Mouse (Mus musculus) kidney, postnatal 0 days (tissue): ENCODE results near the gene Spag6. TPM values are rescaled to one million over a fixed set of nuclear protein-coding genes. Genes with fewer than 3 reads are reported as not detected.

Experiments used
- ATAC-seq: fragments of 200-750 bp; cut with Nextera tagmentation; replicated peaks from 2 replicates; pipeline ENCODE4 v1.8.0; 2017; ENCODE audit warnings: low read depth, moderate number of reproducible peaks, moderate TSS enrichment, moderate library complexity; ENCODE audit not compliant: low FRiP score
- DNase-seq: peaks from one replicate; pipeline ENCODE4 v3.0.0-alpha.2; 2016; ENCODE audit warnings: low spot score
- H3K27ac ChIP-seq: fragments of 300-500 bp; sonication (generic); 2 replicates; pipeline ENCODE4 v1.5.1; 2014; ENCODE audit warnings: mild to moderate bottlenecking
- H3K27me3 ChIP-seq: fragments of 300-500 bp; sonication (generic); 2 replicates; pipeline ENCODE4 v1.6.1; 2014; ENCODE audit warnings: low read length, mixed read lengths; ENCODE audit not compliant: insufficient read depth
- H3K36me3 ChIP-seq: fragments of 300-500 bp; sonication (generic); 2 replicates; pipeline ENCODE4 v1.6.1; 2014; ENCODE audit warnings: low read length, mixed read lengths; ENCODE audit not compliant: insufficient read depth
- H3K4me1 ChIP-seq: fragments of 300-500 bp; sonication (generic); replicated peaks from 2 replicates; pipeline ENCODE4 v1.6.1; 2014; ENCODE audit warnings: antibody characterized with exemption, low read length, mixed read lengths; ENCODE audit not compliant: insufficient read depth
- H3K4me2 ChIP-seq: fragments of 300-500 bp; sonication (generic); 2 replicates; pipeline ENCODE4 v1.6.1; 2014; ENCODE audit warnings: mild to moderate bottlenecking, low read length, moderate library complexity, mixed read lengths
- H3K4me3 ChIP-seq: fragments of 300-500 bp; sonication (generic); replicated peaks from 2 replicates; pipeline ENCODE4 v1.5.1; 2014; ENCODE audit warnings: low read depth, low read length
- H3K9ac ChIP-seq: fragments of 300-500 bp; sonication (generic); 2 replicates; pipeline ENCODE4 v1.6.1; 2014; ENCODE audit warnings: low read depth, low read length
- H3K9me3 ChIP-seq: fragments of 300-500 bp; sonication (generic); replicated peaks from 2 replicates; pipeline ENCODE4 v1.6.1; 2016; ENCODE audit warnings: low read length, inconsistent platforms, mixed read lengths
- CTCF ChIP-seq: IDR thresholded peaks from 2 replicates; pipeline ENCODE4 v1.5.1; 2016; ENCODE audit warnings: antibody characterized with exemption, low read depth, mild to moderate bottlenecking, moderate library complexity
- WGBS: fragments of 180-500 bp; shearing (Covaris S2); extraction: QIAGEN DNeasy Blood & Tissue Kit; methylation state at CpG from one replicate; pipeline ENCODE4 v1.1.7; 2014; 5-methylcytosine and 5-hydroxymethylcytosine counted together
- polyA plus RNA-seq: library from polyadenylated mRNA; unstranded; fragments of >200 nt; fragmentation: Nextera tagmentation; extraction: Ambion mirVana; gene quantifications from 2 replicates; pipeline ENCODE4 v1.2.1, GENCODE M21; 2015

The Spag6 gene
- polyA plus RNA-seq, 1 experiment from 2014 or later: 0.18 TPM

DNA sequence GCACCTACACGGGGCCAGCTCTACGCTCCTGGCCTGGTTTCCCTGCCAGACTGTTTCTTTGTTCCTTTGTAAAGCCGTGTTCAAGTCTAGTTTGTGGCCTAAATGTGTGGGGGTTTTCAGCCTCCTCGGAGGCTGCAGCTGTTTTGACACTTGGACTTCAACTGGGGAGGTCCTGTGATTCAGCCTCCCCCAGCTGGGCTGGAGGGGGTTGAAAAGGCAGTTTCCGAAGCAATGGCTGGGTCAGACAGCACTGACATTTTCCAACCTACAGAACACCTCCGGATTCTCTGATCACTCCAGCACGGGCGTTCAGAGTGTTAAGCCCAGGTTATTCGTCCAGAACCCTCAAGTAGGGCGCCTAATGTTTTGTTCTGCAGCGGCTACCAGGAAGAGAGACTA, 21.1 kb upstream of the Spag6 start:
- no peak for ATAC-seq
- H3K27ac ChIP-seq: peak overlapping the region; percentile 99
- H3K36me3 ChIP-seq: no peaks in the 10 kb centered on the region
- WGBS: under 1% methylated on average over 11 of the region's 11 CpGs
- H3K27me3 ChIP-seq: no peaks in the 10 kb centered on the region
- H3K9ac ChIP-seq: peak overlapping the region; percentile 99
- H3K9me3 ChIP-seq: no peaks in the 10 kb centered on the region
- H3K4me3 ChIP-seq: peak overlapping the region; percentile 89
- peak overlapping the region; percentile 69 for H3K4me2 ChIP-seq
- no peak for TF ChIP-seq CTCF
- no peaks in the 10 kb centered on the region for H3K4me1 ChIP-seq
- DNase-seq: peak; percentile 62

DNA sequence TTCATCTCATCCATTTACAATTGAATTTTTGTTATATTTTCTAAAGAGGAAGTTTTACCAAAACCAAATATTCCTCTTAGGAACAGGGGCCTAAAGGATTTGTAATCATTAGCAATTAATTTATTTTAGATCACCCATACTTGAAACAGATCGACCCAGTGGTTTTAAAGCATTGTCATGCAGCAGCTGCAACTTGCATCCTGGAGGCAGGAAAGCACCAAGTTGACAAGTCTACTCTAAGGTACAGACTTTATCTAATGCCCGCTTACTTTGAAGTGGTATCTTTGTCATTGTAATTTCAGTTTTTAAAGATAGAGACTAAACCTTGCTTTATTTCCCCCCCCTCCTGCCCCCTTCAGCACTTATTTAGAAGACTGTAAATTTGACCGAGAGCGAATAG, 20.1 kb upstream of the Spag6 start:
- 52% methylated on average over 4 of the region's 4 CpGs for WGBS
- H3K9me3 ChIP-seq: no peaks in the 10 kb centered on the region
- TF ChIP-seq CTCF: no peak
- H3K27me3 ChIP-seq: no peaks in the 10 kb centered on the region
- H3K9ac ChIP-seq: no peak overlapping the region
- ATAC-seq (no peak), DNase-seq (no peak)
- H3K4me2 ChIP-seq: 0 out of 2 replicates have a peak overlapping the region, but pooled peaks have one; percentile 69
- H3K27ac ChIP-seq: no peak overlapping the region
- H3K36me3 ChIP-seq: no peaks in the 10 kb centered on the region
- H3K4me3 ChIP-seq: no peak overlapping the region
- no peaks in the 10 kb centered on the region for H3K4me1 ChIP-seq

DNA sequence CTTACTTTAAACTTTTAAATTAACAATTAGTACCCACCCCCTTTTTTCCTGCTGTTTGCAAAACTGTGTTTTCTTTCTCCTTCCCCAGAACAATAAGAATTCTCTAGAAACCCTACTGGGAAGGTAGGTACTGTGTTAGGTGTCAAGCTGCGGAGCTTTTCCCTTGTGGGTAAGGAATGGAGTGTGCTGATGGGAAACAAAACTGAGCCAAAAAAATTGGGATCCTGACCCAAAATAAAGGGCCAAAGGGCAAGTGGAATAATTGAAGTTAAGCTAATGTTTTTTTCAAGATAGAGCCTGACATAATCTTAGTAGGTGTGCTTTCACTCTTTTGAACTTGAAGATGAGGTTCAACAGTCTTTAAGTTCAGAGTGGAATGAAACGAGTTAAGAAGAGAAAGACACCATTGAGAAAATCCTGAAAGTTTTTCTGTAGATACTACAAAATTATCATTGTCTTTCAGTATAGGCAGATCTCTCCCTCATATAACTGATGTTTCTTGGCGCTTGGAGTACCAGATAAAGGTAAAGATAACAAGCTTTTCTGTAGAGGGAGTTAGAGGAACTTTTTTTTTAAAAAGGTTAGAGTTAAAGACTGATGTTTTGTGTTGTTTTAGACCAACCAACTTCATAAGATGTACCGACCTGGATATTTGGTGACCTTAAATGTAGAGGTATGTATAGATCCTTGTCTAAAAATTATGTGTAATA, 19.5 kb upstream of the Spag6 start:
- H3K27ac ChIP-seq: no peak overlapping the region
- H3K9ac ChIP-seq: no peak overlapping the region
- no peak for TF ChIP-seq CTCF
- H3K36me3 ChIP-seq: no peaks in the 10 kb centered on the region
- H3K27me3 ChIP-seq: no peaks in the 10 kb centered on the region
- H3K4me2 ChIP-seq: 0 out of 2 replicates have a peak overlapping the region, but pooled peaks have one; percentile 69
- no peak for ATAC-seq
- WGBS: 83% methylated on average over 4 of the region's 4 CpGs
- H3K9me3 ChIP-seq: no peaks in the 10 kb centered on the region
- no peaks in the 10 kb centered on the region for H3K4me1 ChIP-seq
- DNase-seq: no peak
- H3K4me3 ChIP-seq: no peak overlapping the region

DNA sequence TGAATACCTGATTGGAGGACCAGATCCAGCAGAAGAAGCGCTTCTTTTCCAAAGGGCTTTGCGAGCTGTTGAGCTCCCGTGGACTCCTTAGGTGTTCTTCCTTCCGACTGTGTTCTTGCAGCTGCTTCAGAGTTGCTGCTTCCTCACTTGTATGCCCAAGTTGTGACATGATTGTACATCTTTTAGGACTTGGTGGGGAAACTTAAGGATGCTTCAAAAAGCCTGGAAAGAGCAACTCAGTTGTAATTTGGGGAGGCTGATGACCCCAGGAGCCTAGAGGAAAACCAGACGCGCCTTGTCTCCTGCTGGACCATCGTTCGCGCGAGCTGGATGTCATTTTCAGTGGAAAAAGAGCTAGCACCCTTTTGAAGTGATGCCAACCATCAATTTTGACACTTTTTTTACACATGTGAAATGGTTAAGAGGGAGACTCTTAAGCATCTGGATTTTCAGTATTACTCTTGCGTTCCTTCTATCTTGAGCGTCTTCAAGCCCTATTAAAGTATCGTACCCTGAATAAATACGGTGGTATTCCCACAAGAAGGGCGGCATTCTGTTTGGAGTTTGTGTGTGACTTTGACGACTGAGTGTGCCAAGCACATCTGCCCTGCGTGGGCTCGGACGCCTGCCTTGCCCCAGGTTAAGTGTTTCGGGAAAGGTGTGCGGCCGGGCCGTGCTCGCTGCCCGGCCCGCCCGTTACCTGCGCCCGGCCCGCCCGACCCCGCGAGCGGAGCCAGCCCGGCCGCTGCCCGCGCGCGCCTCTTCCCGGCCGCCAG, 18.0 kb upstream of the Spag6 start:
- Histone ChIP-seq H3K9ac (peak overlapping the region; percentile 97), H3K4me2 (peak overlapping the region; percentile 90), H3K4me3 (peak overlapping the region; percentile 94), H3K36me3 (no peaks in the 10 kb centered on the region), H3K4me1 (0 out of 2 replicates have a peak, but pooled peaks cover 4% of the 10 kb centered on the region), H3K27ac (peak overlapping the region; percentile 96), H3K9me3 (no peaks in the 10 kb centered on the region), H3K27me3 (peaks cover 5% of the 10 kb centered on the region; the same call in 1 of the 2 replicates)
- TF ChIP-seq CTCF: no peak
- no peak for DNase-seq
- 17% methylated on average over 42 of the region's 42 CpGs for WGBS
- ATAC-seq: no peak

DNA sequence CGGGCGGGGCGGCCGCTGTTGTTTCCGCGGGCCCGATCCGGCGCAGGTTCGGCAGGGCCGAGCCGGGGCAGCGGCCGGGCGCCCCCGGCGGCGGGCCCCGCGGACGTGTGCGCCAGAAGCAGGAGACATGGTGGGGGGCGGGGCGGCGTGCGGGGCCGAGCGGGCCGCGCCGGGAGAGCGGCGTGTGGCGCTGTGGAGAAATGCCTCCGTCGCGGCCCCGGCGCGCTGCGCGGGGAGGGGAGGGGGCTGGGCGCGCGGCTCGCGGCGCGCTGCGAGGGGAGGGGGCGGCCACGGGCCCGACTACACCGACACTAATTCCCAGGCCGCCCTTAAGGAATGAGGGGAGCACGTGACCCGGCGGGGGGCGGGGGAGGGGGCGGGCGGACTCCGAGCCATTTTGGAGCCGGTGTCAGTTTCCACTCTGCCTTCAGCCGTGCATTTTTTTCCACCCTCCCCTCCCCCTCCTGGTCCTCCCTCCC, 17.3 kb upstream of the Spag6 start:
- 0% methylated on average over 14 of the region's 64 CpGs for WGBS

DNA sequence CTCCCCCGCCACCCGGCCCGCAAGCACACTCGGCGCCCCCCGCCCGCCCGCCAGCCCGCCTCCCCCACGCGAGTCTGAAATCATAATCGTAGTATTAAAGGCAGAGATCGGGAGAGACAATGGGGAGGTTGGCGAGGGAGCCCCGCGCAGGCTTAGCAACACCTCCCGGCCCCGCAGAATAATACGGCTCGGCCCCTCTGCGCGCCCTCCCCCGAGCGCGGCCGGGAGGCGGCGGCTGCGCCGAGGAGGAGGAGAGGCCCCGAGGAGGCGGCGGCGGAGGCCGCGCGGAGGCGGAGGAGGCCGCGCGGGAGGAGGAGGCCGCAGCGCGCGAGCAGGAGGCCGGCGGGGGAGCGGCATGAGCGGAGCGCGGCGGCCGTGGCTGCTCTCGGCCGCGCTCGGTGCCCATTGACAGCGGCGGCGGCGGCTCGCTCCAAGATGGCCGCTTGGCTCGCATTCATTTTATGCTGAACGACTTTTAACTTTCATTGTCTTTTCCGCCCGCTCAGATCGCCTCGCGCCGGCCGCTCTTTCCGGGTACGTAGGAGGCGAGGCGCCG, 16.8 kb upstream of the Spag6 start, which contains the start of gene Bmi1:
TSS of gene Bmi1 (plus strand) at position 83 of the 556 bp plus-strand sequence.
- peak within 1 kb of the TSS; percentile 96 for H3K27ac ChIP-seq
- H3K4me2 ChIP-seq: peak within 1 kb of the TSS; percentile 90
- H3K4me1 ChIP-seq: 0 out of 2 replicates have a peak, but pooled peaks cover 4% of the 10 kb centered on the region
- ATAC-seq (peak; percentile 62), DNase-seq (peak; percentile 77)
- H3K9ac ChIP-seq: peak within 1 kb of the TSS; percentile 97
- 0% methylated on average over 33 of the region's 77 CpGs for WGBS
- H3K9me3 ChIP-seq: no peaks in the 10 kb centered on the region
- no peaks in the 10 kb centered on the region for H3K36me3 ChIP-seq
- H3K27me3 ChIP-seq: peaks cover 5% of the 10 kb centered on the region; the same call in 1 of the 2 replicates
- no peak for TF ChIP-seq CTCF
- H3K4me3 ChIP-seq: peak within 1 kb of the TSS; percentile 94

More for the DNA sequence above, 17.3 kb upstream of the Spag6 start:
- Histone ChIP-seq H3K4me2 (peak overlapping the region; percentile 90), H3K27ac (peak overlapping the region; percentile 96), H3K9me3 (no peaks in the 10 kb centered on the region), H3K36me3 (no peaks in the 10 kb centered on the region), H3K4me1 (0 out of 2 replicates have a peak, but pooled peaks cover 4% of the 10 kb centered on the region), H3K27me3 (peaks cover 5% of the 10 kb centered on the region; the same call in 1 of the 2 replicates), H3K9ac (peak overlapping the region; percentile 97), H3K4me3 (peak overlapping the region; percentile 94)
- DNase-seq: peak; percentile 93
- TF ChIP-seq CTCF: no peak
- ATAC-seq: peak; percentile 87
